In genomic region chr15:89209886-89210761, GRCm38 (mm10) we compare ENCODE assay signal across 8 mouse cellular contexts. TPM values are rescaled to one million over a fixed set of nuclear protein-coding genes. Genes with fewer than 3 reads are reported as not detected.
A peak's percentile ranks its signal among the peaks of the same experiment; 100 is the strongest.
DNase-seq lines count a peak whose midpoint lies in the region; ATAC-seq lines count a peak whose summit lies in the region.

No protein-coding gene starts in this region.

- peak overlapping the region; percentile 74 for H3K27ac ChIP-seq in brown adipose tissue, adult 24 weeks (replicated peaks; ENCODE audit: low read depth, low read length)
- peak overlapping the region; percentile 83 for H3K27ac ChIP-seq in forebrain, embryonic 10.5 days
- H3K27ac ChIP-seq in heart, embryonic 15.5 days = peak overlapping the region; percentile 93
- H3K27ac ChIP-seq in liver, embryonic 15.5 days (replicated peaks) = peak overlapping the region; percentile 97
- no peak overlapping the region for H3K27ac ChIP-seq in neural tube, embryonic 12.5 days

- peak; percentile 80 for DNase-seq in forebrain, embryonic 10.5 days (ENCODE audit: extremely low spot score, low spot score)
- peak; percentile 88 to 96 for DNase-seq in kidney, postnatal 36 days
- peak; percentile 60 for DNase-seq in telencephalon, adult 2 months (ENCODE audit: low read depth, low spot score)

- WGBS in forebrain, embryonic 10.5 days = 25% methylated on average over 22 of the region's 22 CpGs
- 12% methylated on average over 22 of the region's 22 CpGs for WGBS in heart, embryonic 15.5 days
- WGBS in liver, embryonic 15.5 days (ENCODE audit: insufficient replicate concordance) = 15% methylated on average over 22 of the region's 22 CpGs
- 27% methylated on average over 22 of the region's 22 CpGs for WGBS in neural tube, embryonic 12.5 days

- peaks cover 6% of the 10 kb centered on the region for H3K4me1 ChIP-seq in brown adipose tissue, adult 24 weeks (ENCODE audit: control insufficient read depth, insufficient read depth, insufficient read length, low read length)
- peaks cover 29% of the 10 kb centered on the region for H3K4me1 ChIP-seq in forebrain, embryonic 10.5 days
- peaks cover 21% of the 10 kb centered on the region for H3K4me1 ChIP-seq in heart, embryonic 15.5 days (replicated peaks)
- peaks cover 48% of the 10 kb centered on the region for H3K4me1 ChIP-seq in liver, embryonic 15.5 days (replicated peaks)
- H3K4me1 ChIP-seq in neural tube, embryonic 12.5 days = peaks cover 23% of the 10 kb centered on the region

- H3K4me3 ChIP-seq in brown adipose tissue, adult 24 weeks (ENCODE audit: insufficient read depth, low read depth, low read length) = peak overlapping the region; percentile 85
- peak overlapping the region; percentile 42 for H3K4me3 ChIP-seq in forebrain, embryonic 10.5 days
- H3K4me3 ChIP-seq in heart, embryonic 15.5 days = peak overlapping the region; percentile 98
- H3K4me3 ChIP-seq in liver, embryonic 15.5 days (replicated peaks) = peak overlapping the region; percentile 100
- H3K4me3 ChIP-seq in neural tube, embryonic 12.5 days = 0 out of 2 replicates have a peak overlapping the region, but pooled peaks have one; percentile 24

- peak overlapping the region; percentile 58 for H3K9ac ChIP-seq in heart, embryonic 15.5 days
- peak overlapping the region; percentile 100 for H3K9ac ChIP-seq in liver, embryonic 15.5 days
- H3K9ac ChIP-seq in neural tube, embryonic 12.5 days = no peak overlapping the region

- peak; percentile 57 for ATAC-seq in CD4-positive, CD25-positive, alpha-beta regulatory T cell, adult 4 months
- no peak for ATAC-seq in heart, embryonic 15.5 days (replicated peaks; ENCODE audit: insufficient number of reproducible peaks, insufficient read depth, low FRiP score, low read depth)
- ATAC-seq in liver, embryonic 15.5 days (ENCODE audit: insufficient read depth) = no peak
- 0 out of 2 replicates have a peak, but pooled peaks have one; percentile 34 for ATAC-seq in neural tube, embryonic 12.5 days (ENCODE audit: low FRiP score, low read depth)

- H3K9me3 ChIP-seq in forebrain, embryonic 10.5 days = no peaks in the 10 kb centered on the region
- H3K9me3 ChIP-seq in heart, embryonic 15.5 days (replicated peaks) = no peaks in the 10 kb centered on the region
- no peaks in the 10 kb centered on the region for H3K9me3 ChIP-seq in liver, embryonic 15.5 days (replicated peaks)
- no peaks in the 10 kb centered on the region for H3K9me3 ChIP-seq in neural tube, embryonic 12.5 days

- H3K27me3 ChIP-seq in forebrain, embryonic 10.5 days (ENCODE audit: poor library complexity, severe bottlenecking) = no peaks in the 10 kb centered on the region
- no peaks in the 10 kb centered on the region for H3K27me3 ChIP-seq in heart, embryonic 15.5 days
- no peaks in the 10 kb centered on the region for H3K27me3 ChIP-seq in liver, embryonic 15.5 days
- no peaks in the 10 kb centered on the region for H3K27me3 ChIP-seq in neural tube, embryonic 12.5 days (replicated peaks)

- H3K4me2 ChIP-seq in heart, embryonic 15.5 days = peak overlapping the region; percentile 87
- H3K4me2 ChIP-seq in liver, embryonic 15.5 days = peak overlapping the region; percentile 77
- H3K4me2 ChIP-seq in neural tube, embryonic 12.5 days (replicated peaks) = peak overlapping the region; percentile 54

- H3K36me3 ChIP-seq in forebrain, embryonic 10.5 days (replicated peaks) = no peaks in the 10 kb centered on the region
- no peaks in the 10 kb centered on the region for H3K36me3 ChIP-seq in heart, embryonic 15.5 days
- H3K36me3 ChIP-seq in liver, embryonic 15.5 days (replicated peaks) = no peaks in the 10 kb centered on the region
- no peaks in the 10 kb centered on the region for H3K36me3 ChIP-seq in neural tube, embryonic 12.5 days

RNA-seq across cellular contexts. Expression of gene Ppp6r2, which starts 1.2 kb away (rescaled TPM):
- 10 to 100 TPM; 25.3 to 28.0 TPM for polyA plus RNA-seq in CD4-positive, CD25-positive, alpha-beta regulatory T cell, adult 4 months (2017; shearing (Covaris generic))
- 23.0 and 25.7 TPM in 2 replicates for polyA plus RNA-seq in brown adipose tissue, adult 24 weeks (2012; ENCODE audit: insufficient read depth, insufficient read length, missing spikeins)
- 24.2 and 28.8 TPM in 2 replicates for polyA plus RNA-seq in forebrain, embryonic 10.5 days (2016; fragmentation: Nextera tagmentation; extraction: Ambion mirVana)
- polyA plus RNA-seq in heart, embryonic 15.5 days (2015; fragmentation: Nextera tagmentation; extraction: Ambion mirVana) = 18.6 and 22.7 TPM in 2 replicates
- polyA plus RNA-seq in liver, embryonic 15.5 days (2015; fragmentation: Nextera tagmentation; extraction: Ambion mirVana) = 14.9 and 16.3 TPM in 2 replicates
- polyA plus RNA-seq in neural tube, embryonic 12.5 days (2016; fragmentation: Nextera tagmentation; extraction: Ambion mirVana) = 56.9 and 69.7 TPM in 2 replicates

RNA-seq across cellular contexts. Expression of gene Dennd6b, which starts 13.8 kb away (rescaled TPM):
- 10 to 100 TPM; 13.5 to 18.4 TPM for polyA plus RNA-seq in CD4-positive, CD25-positive, alpha-beta regulatory T cell, adult 4 months (2017; shearing (Covaris generic))
- polyA plus RNA-seq in brown adipose tissue, adult 24 weeks (2012; ENCODE audit: insufficient read depth, insufficient read length, missing spikeins) = 1.8 and 2.2 TPM in 2 replicates
- 26.4 and 27.7 TPM in 2 replicates for polyA plus RNA-seq in forebrain, embryonic 10.5 days (2016; fragmentation: Nextera tagmentation; extraction: Ambion mirVana)
- polyA plus RNA-seq in heart, embryonic 15.5 days (2015; fragmentation: Nextera tagmentation; extraction: Ambion mirVana) = 15.3 and 18.2 TPM in 2 replicates
- polyA plus RNA-seq in liver, embryonic 15.5 days (2015; fragmentation: Nextera tagmentation; extraction: Ambion mirVana) = 3.3 and 3.5 TPM in 2 replicates
- polyA plus RNA-seq in neural tube, embryonic 12.5 days (2016; fragmentation: Nextera tagmentation; extraction: Ambion mirVana) = 55.5 and 62.6 TPM in 2 replicates

RNA-seq across cellular contexts. Expression of gene Plxnb2, which starts 29.5 kb away (rescaled TPM):
- 1 to 10 TPM in 1 of 2 experiments, under 1 TPM in 1; 0.85 to 2.8 TPM for polyA plus RNA-seq in CD4-positive, CD25-positive, alpha-beta regulatory T cell, adult 4 months (2017; shearing (Covaris generic))
- 5.4 and 7.5 TPM in 2 replicates for polyA plus RNA-seq in brown adipose tissue, adult 24 weeks (2012; ENCODE audit: insufficient read depth, insufficient read length, missing spikeins)
- 144 and 155 TPM in 2 replicates for polyA plus RNA-seq in forebrain, embryonic 10.5 days (2016; fragmentation: Nextera tagmentation; extraction: Ambion mirVana)
- 76.5 and 109 TPM in 2 replicates for polyA plus RNA-seq in heart, embryonic 15.5 days (2015; fragmentation: Nextera tagmentation; extraction: Ambion mirVana)
- polyA plus RNA-seq in liver, embryonic 15.5 days (2015; fragmentation: Nextera tagmentation; extraction: Ambion mirVana) = 22.3 and 30.1 TPM in 2 replicates
- polyA plus RNA-seq in neural tube, embryonic 12.5 days (2016; fragmentation: Nextera tagmentation; extraction: Ambion mirVana) = 123 and 126 TPM in 2 replicates

Comparison
In these comparisons a context has a peak if more than half of its experiments do, and no peak if none do; other contexts are left out.
1. ATAC-seq: peak in CD4-positive, CD25-positive, alpha-beta regulatory T cell, adult 4 months (single experiment) and neural tube, embryonic 12.5 days (single experiment); none in heart, embryonic 15.5 days (single experiment) and liver, embryonic 15.5 days (single experiment).
2. H3K4me3 ChIP-seq: peak in every context shown above with its lines; median percentile 100 in liver, embryonic 15.5 days; 98 in heart, embryonic 15.5 days; 85 in brown adipose tissue, adult 24 weeks; 42 in forebrain, embryonic 10.5 days; 24 in neural tube, embryonic 12.5 days.
3. Peak in every context shown above with its lines, with median percentiles within 50 percentile points of each other: DNase-seq and H3K4me2 ChIP-seq.